In genomic region chr16:58519650-58520073, GRCm38 (mm10) we compare ENCODE assay signal across 10 mouse cellular contexts. TPM values are rescaled to one million over a fixed set of nuclear protein-coding genes. Genes with fewer than 3 reads are reported as not detected.
DNase-seq lines count a peak whose midpoint lies in the region; ATAC-seq lines count a peak whose summit lies in the region.
"Had no signal": no experiment of that assay in that cellular context is flagged by ENCODE, and none has a peak within 500 bp of the region (broad histone marks: within the 10 kb centered on the region; RNA-seq: fewer than 3 reads in every experiment).

No protein-coding gene starts in this region.

- no peak overlapping the region for H3K9ac ChIP-seq in embryonic facial prominence, embryonic 13.5 days
- H3K9ac ChIP-seq in forebrain, embryonic 15.5 days (replicated peaks): no peak overlapping the region

- no peak for ATAC-seq in embryonic facial prominence, embryonic 13.5 days (ENCODE audit: insufficient number of reproducible peaks, insufficient read depth, low FRiP score, low TSS enrichment, low read depth)
- ATAC-seq in megakaryocyte, adult 5-6 weeks (ENCODE audit: poor library complexity, severe bottlenecking): no peak
- ATAC-seq in forebrain, embryonic 15.5 days (replicated peaks): no peak

- peaks cover 11% of the 10 kb centered on the region for H3K4me1 ChIP-seq in embryonic facial prominence, embryonic 13.5 days
- H3K4me1 ChIP-seq in embryonic facial prominence, embryonic 10.5 days: peaks cover 20% of the 10 kb centered on the region
- H3K4me1 ChIP-seq in megakaryocyte, embryonic 14.5 days: peaks cover 64% of the 10 kb centered on the region
- H3K4me1 ChIP-seq in forebrain, embryonic 15.5 days: peaks cover 9% of the 10 kb centered on the region

- H3K36me3 ChIP-seq in embryonic facial prominence, embryonic 13.5 days: no peaks in the 10 kb centered on the region
- H3K36me3 ChIP-seq in embryonic facial prominence, embryonic 10.5 days (replicated peaks): no peaks in the 10 kb centered on the region
- H3K36me3 ChIP-seq in megakaryocyte, embryonic 14.5 days (replicated peaks; ENCODE audit: low read length): peaks cover 27% of the 10 kb centered on the region
- H3K36me3 ChIP-seq in forebrain, embryonic 15.5 days: no peaks in the 10 kb centered on the region

- no peak overlapping the region for H3K4me3 ChIP-seq in embryonic facial prominence, embryonic 13.5 days
- no peak overlapping the region for H3K4me3 ChIP-seq in embryonic facial prominence, embryonic 10.5 days
- H3K4me3 ChIP-seq in megakaryocyte, embryonic 14.5 days (replicated peaks): peak overlapping the region; percentile 84
- H3K4me3 ChIP-seq in forebrain, embryonic 15.5 days: no peak overlapping the region

- H3K4me2 ChIP-seq in embryonic facial prominence, embryonic 13.5 days: 0 out of 2 replicates have a peak overlapping the region, but pooled peaks have one; percentile 27
- H3K4me2 ChIP-seq in forebrain, embryonic 15.5 days (replicated peaks): no peak overlapping the region

- WGBS in embryonic facial prominence, embryonic 13.5 days: 60% methylated on average over 11 of the region's 11 CpGs
- WGBS in embryonic facial prominence, embryonic 10.5 days: 78% methylated on average over 11 of the region's 11 CpGs
- 64% methylated on average over 11 of the region's 11 CpGs for WGBS in forebrain, embryonic 15.5 days

- DNase-seq in embryonic facial prominence, embryonic 10.5 days (ENCODE audit: low spot score): no peak
- DNase-seq in kidney, adult 9 months: peak; percentile 77
- DNase-seq in lung, postnatal 10 days: peak; percentile 46
- no peak for DNase-seq in spleen, postnatal 14 days (ENCODE audit: low spot score in 2 of 2)
- DNase-seq: cerebellum, adult 11 months; left cerebral cortex, postnatal 4 days had no signal

- H3K27ac ChIP-seq in embryonic facial prominence, embryonic 13.5 days: no peak overlapping the region
- no peak overlapping the region for H3K27ac ChIP-seq in embryonic facial prominence, embryonic 10.5 days (replicated peaks)
- no peak overlapping the region for H3K27ac ChIP-seq in forebrain, embryonic 15.5 days (replicated peaks)

- 0 out of 2 replicates have a peak, but pooled peaks cover under 1% of the 10 kb centered on the region for H3K9me3 ChIP-seq in embryonic facial prominence, embryonic 13.5 days
- H3K9me3 ChIP-seq in embryonic facial prominence, embryonic 10.5 days: peaks cover 4% of the 10 kb centered on the region; the same call in 1 of the 2 replicates
- no peaks in the 10 kb centered on the region for H3K9me3 ChIP-seq in megakaryocyte, embryonic 14.5 days
- H3K9me3 ChIP-seq in forebrain, embryonic 15.5 days: peaks cover 4% of the 10 kb centered on the region; the same call in 1 of the 2 replicates

- H3K27me3 ChIP-seq in embryonic facial prominence, embryonic 13.5 days: no peaks in the 10 kb centered on the region
- H3K27me3 ChIP-seq in embryonic facial prominence, embryonic 10.5 days (replicated peaks; ENCODE audit: low read depth, poor library complexity, severe bottlenecking): peaks cover 10% of the 10 kb centered on the region; the same call in 1 of the 2 replicates
- H3K27me3 ChIP-seq in megakaryocyte, embryonic 14.5 days (replicated peaks): no peaks in the 10 kb centered on the region
- 0 out of 2 replicates have a peak, but pooled peaks cover 3% of the 10 kb centered on the region for H3K27me3 ChIP-seq in forebrain, embryonic 15.5 days

RNA-seq across cellular contexts. Expression of gene St3gal6, which starts 4.4 kb away (rescaled TPM):
- polyA plus RNA-seq in embryonic facial prominence, embryonic 13.5 days (2015; fragmentation: Nextera tagmentation; extraction: Ambion mirVana): 11.7 and 14.7 TPM in 2 replicates
- 10.3 and 11.9 TPM in 2 replicates for polyA plus RNA-seq in embryonic facial prominence, embryonic 10.5 days (2016; fragmentation: Nextera tagmentation; extraction: Ambion mirVana)
- 157 and 159 TPM in 2 replicates for polyA plus RNA-seq in megakaryocyte, embryonic 14.5 days (2012; ENCODE audit: insufficient read depth, low replicate concordance)
- total RNA-seq in megakaryocyte, adult 5-6 weeks (2015): 9.4 and 15.6 TPM in 2 replicates
- 11.9 and 17.3 TPM in 2 replicates for total RNA-seq in megakaryocyte, adult 5-6 weeks (2017)
- 4.3 and 6.8 TPM in 2 replicates for polyA plus RNA-seq in forebrain, embryonic 15.5 days (2015; fragmentation: Nextera tagmentation; extraction: Ambion mirVana)

Comparison
In these comparisons a context has a peak if more than half of its experiments do, and no peak if none do; other contexts are left out.
1. DNase-seq: peak in kidney, adult 9 months (single experiment) and lung, postnatal 10 days (single experiment); none in embryonic facial prominence, embryonic 10.5 days (single experiment) and spleen, postnatal 14 days (0 of 2).
2. RNA of gene St3gal6, which starts 4.4 kb away (polyA plus RNA-seq): 157 to 159 TPM in megakaryocyte, embryonic 14.5 days; 11.7 to 14.7 TPM in embryonic facial prominence, embryonic 13.5 days, 10.3 to 11.9 TPM in embryonic facial prominence, embryonic 10.5 days and 4.3 to 6.8 TPM in forebrain, embryonic 15.5 days; every median in the first group is over 10 times any median in the second.